Mouse (Mus musculus): ENCODE data around the gene Polr3c. TPM values are rescaled to one million over a fixed set of nuclear protein-coding genes. Genes with fewer than 3 reads are reported as not detected.
"Not testable (repeated sequence)": the region's sequence is repeated elsewhere in the genome, so short reads cannot be mapped to it uniquely, and the experiment has no call there.

The Polr3c gene
- total RNA-seq (2015; ENCODE audit: low replicate concordance), result 16.2 and 34.8 TPM in 2 replicates
- total RNA-seq (2017; ENCODE audit: low replicate concordance), result 21.6 and 27.7 TPM in 2 replicates

DNA sequence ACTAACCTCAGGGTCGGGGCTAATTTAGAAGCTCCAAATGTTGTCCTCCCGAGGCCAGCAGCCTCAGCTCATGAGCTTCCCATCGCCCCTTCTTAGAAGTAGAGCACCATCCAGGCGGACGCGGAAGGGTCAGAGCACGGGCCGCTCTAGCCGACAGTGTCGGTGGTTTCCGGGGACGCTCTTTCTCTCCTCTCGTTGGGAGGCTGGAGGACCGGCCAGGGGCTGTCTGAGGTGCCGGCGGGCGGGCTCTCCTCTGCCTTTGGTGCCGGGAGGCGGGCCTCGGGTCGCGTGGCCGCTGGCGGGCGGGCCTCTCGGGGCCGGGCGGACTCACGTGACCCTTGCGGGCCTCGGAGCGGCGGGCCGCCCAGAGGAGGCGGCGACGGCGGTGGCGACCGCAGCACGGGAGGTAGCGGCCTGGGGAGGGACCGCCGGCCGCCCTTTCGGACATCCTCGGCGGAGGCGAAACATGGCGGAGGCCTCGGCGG is at the start of gene Polr3c, which contains the start of gene Rnf115:
Gene Polr3c, minus strand, starts transcription at position 286 of the 485 bp plus-strand sequence.
Gene Rnf115, plus strand, starts transcription at position 322 of the 485 bp plus-strand sequence.
- peak; percentile 93 for ATAC-seq (replicated peaks; ENCODE audit: low FRiP score, poor library complexity, severe bottlenecking)

DNA sequence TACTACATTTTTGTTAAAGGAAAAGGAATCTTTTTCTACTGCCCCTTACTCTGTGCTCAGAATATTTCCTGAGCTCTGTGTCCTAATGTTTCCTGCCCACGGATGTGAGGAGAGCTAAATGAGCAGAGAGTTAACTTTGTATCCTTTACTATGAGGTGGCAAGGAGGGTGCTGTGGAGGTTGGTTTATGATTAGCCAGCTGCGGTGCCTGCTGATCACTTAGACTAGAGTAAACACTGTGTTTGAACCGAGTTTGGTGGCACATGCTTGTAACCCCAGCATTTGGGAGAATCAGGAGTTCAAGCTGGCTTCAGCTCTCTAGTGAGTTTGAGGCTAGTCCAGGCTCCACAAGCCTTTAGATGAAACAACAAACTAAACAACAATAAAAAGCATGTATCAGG is 49.7 kb upstream of the Polr3c start:
- ATAC-seq (replicated peaks; ENCODE audit: low FRiP score, poor library complexity, severe bottlenecking), result no peak

DNA sequence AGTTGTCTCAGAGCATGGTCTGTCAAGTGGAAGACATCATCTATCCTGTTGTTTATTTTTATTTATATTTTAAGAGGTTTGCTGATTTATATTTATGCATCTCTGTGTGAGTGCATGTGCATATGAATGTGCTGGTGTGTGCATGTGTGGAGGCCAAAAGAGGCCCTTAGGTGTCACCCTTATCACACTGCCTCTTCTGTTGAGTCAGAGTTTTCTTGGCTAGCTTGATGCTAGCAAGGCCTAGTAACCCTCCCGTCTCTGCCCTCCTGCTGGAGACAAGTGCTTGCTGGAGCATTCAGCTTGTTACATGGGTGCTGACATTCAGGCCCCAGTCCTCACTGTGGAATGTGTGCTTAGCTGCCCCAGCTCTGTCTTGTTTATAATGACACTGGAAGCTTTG is 45.5 kb upstream of the Polr3c start:
- ATAC-seq (replicated peaks; ENCODE audit: low FRiP score, poor library complexity, severe bottlenecking), result no peak

DNA sequence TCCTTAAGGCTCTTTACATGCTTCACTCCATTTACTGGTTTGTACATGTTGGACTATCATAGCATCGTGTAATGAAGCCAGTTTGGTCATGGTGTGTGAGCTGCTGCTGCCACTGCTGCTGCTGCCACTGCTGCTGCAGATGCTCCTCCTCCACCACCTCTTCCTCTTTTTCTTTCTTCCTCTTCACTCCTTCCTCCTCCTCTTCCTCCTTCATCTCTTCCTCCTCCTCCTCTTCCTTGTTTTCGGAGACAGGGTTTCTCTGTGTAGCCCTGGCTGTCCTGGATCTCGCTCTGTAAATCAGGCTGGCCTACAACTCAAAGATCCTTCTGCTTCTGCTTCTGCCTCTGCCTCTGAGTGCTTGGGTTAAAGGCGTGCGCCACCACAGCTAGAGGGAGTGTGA is 42.5 kb upstream of the Polr3c start:
- ATAC-seq (replicated peaks; ENCODE audit: low FRiP score, poor library complexity, severe bottlenecking), result no peak

DNA sequence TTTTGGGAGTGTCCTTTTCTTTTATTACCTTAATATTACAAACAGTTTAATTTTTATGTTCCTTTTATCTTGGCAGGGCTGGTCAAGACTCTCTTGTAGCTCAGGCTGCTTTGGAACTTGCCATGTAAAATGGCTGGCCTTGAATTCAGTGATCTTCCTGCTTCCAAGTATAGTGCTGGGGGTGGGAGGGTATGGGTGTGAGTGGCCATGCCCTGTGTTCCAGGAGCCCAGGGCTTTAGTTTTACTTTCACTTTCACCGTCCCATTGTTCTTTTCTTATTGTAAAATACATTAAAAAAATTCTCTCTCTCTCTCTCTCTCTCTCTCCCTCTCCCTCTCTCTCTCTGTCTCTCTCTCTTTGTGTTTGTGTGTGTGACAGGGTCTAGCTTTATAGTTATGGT is 37.1 kb upstream of the Polr3c start:
- ATAC-seq (replicated peaks; ENCODE audit: low FRiP score, poor library complexity, severe bottlenecking), result no peak

DNA sequence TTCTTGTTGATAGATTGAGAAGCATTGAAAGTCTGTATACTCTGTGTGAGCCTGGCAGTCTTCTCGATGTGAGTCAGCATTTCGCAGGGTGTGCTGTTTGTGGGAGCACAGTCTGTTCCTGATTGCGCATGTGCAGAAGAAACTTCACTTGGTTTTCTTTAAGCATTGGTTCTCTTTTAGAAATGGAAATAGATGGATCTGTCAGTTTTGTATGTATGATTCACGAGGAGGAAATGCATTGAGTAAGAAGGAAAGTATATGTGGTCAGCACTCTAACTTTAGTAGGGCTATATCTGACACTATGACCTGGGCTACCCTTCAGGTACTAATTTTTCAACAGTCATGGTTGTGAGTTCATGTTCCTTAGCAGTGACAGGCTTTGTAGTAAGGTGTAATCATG is 32.3 kb upstream of the Polr3c start:
- ATAC-seq (replicated peaks; ENCODE audit: low FRiP score, poor library complexity, severe bottlenecking), result 0 out of 2 replicates have a peak, but pooled peaks have one; percentile 49

DNA sequence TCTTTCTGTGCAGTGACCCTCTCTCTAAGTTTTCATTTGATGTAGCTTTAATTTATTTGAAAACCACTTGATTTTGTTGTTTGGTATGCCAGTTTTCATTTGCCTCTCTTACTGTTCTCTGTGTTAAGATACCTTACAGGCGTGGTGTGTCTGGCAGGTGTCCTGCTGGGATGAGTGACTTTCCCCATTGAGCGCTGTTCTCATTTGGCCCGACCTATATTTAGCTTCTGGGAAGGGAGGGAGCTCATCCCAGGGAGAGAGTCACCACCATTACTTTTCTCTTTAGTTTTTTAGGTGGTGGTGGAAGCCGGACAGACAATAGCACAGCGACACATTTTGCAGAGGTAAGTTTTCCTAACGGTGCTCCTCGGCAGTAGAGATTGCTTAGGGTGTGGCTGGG is 30.3 kb upstream of the Polr3c start:
- ATAC-seq (replicated peaks; ENCODE audit: low FRiP score, poor library complexity, severe bottlenecking), result no peak

DNA sequence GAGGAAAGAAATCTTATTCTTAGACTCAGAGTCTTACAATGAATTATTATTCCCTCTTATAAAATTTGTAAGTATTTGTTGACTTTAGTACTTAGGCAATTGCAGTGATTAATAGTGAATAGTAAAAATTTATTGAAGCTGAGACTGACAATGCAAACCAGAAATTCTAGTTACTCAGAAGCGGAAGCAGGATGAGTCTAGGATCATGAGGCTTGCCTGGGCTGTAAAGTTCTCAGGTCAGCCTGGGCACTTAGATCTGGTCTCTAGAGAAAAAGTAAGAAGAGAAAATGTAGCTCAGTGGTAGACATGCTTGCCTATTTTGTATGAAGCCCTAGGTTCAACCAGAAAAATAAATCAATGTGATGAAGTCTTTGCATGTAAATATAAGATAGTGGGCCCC is 28.5 kb upstream of the Polr3c start:
- no peak for ATAC-seq (replicated peaks; ENCODE audit: low FRiP score, poor library complexity, severe bottlenecking)

DNA sequence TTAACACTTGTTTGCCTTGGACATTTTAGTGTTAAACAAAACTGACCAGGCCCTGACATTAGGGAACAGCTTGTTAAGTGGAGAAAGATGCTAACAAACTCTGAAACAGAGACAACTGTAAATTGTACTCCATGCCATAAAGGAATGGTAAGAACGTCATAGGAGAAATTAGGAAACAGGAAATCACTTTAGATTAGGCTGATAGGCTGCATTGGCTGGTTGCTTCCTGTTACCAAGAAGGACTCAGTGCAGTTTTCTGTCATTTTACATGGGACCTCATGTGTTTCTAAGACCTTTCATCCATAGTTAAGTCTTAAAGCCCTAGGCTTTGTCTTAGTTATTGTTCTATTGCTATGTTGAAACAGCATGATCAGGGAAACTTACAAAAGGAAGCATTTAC is 19.4 kb upstream of the Polr3c start:
- no peak for ATAC-seq (replicated peaks; ENCODE audit: low FRiP score, poor library complexity, severe bottlenecking)

DNA sequence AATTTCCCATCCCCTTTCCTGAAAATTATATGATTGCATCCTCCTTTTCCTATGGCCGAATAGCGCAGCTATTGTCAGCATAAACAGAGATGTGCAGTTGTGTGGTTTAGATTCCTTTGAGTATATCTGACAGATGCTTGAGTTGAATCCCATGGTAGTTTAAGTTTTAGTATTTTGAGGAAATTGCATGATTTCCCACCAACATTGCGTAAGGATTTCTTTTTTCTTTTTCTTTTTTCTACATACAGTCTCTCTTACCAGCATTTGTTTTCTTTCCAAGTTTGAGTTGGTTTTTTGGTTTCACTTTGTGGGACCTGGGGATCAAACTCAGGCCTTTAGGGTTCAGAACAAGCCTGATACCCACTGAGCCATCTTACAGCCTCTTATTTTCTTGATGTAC is 16.9 kb upstream of the Polr3c start:
- ATAC-seq (replicated peaks; ENCODE audit: low FRiP score, poor library complexity, severe bottlenecking), result no peak

DNA sequence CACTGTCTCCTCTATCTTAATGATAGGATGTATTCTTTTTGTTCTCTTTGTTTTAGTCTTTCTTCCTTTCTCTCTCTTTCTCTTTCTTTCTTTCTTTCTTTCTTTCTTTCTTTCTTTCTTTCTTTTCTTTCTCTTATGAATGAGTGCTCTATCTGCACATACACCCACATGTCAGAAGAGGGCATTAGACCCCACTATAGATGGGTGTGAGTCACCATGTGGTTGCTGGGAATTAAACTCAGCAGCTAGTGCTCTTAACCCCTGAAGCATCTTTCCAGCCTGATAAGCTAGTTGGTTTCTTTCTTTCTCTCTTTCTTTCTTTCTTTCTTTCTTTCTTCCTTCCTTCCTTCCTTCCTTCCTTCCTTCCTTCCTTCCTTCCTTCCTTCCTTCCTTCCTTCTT is 12.9 kb upstream of the Polr3c start:
- ATAC-seq (replicated peaks; ENCODE audit: low FRiP score, poor library complexity, severe bottlenecking), result not testable (repeated sequence)

DNA sequence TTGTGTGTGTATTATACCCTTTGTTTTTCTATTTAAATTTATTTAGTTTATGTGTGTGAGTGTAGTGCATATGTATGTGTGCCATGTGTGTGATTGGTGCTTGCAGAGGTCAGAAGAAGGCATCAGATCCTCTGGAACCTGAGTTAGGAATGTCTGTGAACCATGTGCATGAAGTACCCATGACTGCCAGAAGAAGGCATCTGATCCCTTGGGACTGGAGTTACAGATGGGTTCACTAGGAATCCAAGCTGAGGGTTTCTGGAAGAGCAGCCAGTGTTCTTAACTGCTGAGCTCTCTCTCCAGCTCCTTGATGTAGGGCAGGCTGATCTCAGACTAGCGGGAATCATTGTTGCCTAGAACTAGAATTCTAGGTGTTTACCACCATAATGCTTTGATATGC is 10.6 kb upstream of the Polr3c start:
- no peak for ATAC-seq (replicated peaks; ENCODE audit: low FRiP score, poor library complexity, severe bottlenecking)

DNA sequence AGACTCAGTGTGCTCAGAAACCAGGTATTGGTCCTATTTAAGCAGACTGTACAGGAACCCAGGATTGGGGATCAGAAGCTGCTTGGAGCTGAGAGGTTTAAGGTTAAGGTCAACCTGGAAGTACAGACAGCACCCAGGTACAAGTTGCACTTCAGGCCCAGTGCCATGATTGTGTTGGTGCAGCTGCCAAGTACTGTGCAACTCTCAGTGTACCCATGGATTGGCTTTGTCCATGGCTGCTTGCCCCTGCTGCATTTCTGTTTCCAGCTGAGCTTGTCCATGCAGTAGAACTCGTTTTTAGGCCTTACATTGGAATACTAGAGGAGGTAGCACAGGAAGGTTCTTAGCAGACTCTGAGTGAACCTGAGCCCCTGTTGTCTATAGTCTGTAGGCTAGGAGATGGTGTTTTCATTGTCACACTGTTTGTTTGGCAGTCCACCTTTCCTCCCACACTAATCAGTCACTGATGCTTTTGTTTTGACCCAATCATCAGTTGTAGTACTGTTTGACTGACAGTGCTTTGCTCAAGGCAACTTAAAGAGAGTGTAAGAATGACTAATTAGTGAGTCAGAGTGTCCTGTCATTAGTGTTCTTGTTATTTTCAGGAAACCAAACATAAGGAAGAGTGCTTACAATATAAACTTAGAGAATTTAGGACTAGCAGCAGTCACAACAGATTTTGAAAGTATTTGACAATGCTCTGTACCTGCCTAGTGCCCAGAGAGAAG is 9.7 kb upstream of the Polr3c start:
- ATAC-seq (replicated peaks; ENCODE audit: low FRiP score, poor library complexity, severe bottlenecking), result no peak

DNA sequence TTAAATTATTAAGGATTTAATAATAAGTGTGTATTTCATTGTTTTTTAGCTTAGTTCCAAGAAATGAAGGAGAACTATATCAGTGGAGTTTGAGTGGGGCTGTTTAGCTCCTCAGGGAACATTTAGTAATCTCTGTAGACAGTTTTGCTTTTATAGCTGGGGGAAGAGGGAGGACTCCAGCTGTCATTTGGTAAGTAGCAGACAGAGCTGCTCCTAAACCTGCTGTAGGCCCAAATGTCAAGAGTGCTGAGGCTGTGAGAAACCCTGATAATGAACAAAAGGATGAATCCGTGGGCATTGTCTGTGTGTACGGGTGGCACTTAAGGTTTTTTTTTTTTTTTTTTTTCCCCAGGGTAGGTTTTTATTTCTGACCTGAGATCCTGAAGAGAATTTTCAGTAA is 7.8 kb upstream of the Polr3c start:
- ATAC-seq (replicated peaks; ENCODE audit: low FRiP score, poor library complexity, severe bottlenecking), result no peak

DNA sequence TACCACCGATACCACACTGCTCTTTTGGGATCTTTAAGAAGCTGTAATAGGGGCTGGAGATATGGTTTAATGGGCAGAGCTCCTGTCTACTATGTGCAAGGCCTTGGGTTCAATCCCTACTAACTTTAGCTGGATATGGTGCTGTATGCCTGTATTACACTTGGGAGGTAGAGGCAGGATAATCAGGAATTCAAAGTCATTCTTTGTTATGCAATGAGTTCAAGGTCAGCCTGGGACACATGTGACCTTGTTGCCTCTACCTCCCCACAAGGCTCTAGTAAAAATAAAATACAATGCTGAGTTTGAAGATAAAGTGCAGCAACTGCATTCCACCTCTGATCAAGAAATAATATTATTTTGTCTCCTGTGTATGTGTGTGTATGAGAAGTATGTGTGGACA is 6.6 kb upstream of the Polr3c start:
- no peak for ATAC-seq (replicated peaks; ENCODE audit: low FRiP score, poor library complexity, severe bottlenecking)

DNA sequence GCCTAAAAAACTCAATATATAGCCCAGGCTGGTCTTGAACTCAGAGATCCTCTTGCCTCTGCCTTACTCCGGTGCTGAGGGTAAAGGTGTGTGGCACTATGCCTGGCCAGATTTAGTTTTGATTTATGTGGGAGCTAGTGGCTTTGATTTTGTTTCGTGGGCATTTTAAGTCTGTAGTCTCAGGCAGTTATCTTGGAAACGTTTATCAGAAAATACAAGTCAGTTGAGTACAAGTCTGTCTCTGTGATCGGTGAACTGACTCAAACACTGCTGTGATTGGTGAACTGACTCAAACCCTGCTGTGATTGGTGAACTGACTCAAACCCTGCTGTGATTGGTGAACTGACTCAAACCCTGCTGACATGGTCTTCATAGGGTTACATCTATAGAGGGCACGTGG is 3.4 kb upstream of the Polr3c start:
- no peak for ATAC-seq (replicated peaks; ENCODE audit: low FRiP score, poor library complexity, severe bottlenecking)

DNA sequence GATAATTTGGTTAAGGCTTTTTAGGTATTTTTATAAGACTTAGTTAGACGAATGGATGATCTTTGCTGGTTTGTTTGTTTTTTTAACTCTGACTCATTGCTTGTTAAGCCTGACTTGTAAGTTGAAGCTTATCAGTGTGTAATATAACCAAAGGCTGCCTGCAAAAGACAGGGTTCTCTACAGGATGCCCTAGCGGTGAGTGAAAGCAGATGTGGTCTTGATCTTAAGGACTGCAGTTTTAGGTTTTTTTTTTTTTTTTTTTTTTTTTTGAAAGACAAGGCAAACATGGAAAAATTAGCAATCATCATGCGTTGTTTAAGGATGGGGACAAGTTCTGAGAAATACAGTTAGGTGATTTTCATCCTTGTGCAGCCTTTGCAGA is 2.0 kb upstream of the Polr3c start:
- ATAC-seq (replicated peaks; ENCODE audit: low FRiP score, poor library complexity, severe bottlenecking), result 0 out of 2 replicates have a peak, but pooled peaks have one; percentile 25

DNA sequence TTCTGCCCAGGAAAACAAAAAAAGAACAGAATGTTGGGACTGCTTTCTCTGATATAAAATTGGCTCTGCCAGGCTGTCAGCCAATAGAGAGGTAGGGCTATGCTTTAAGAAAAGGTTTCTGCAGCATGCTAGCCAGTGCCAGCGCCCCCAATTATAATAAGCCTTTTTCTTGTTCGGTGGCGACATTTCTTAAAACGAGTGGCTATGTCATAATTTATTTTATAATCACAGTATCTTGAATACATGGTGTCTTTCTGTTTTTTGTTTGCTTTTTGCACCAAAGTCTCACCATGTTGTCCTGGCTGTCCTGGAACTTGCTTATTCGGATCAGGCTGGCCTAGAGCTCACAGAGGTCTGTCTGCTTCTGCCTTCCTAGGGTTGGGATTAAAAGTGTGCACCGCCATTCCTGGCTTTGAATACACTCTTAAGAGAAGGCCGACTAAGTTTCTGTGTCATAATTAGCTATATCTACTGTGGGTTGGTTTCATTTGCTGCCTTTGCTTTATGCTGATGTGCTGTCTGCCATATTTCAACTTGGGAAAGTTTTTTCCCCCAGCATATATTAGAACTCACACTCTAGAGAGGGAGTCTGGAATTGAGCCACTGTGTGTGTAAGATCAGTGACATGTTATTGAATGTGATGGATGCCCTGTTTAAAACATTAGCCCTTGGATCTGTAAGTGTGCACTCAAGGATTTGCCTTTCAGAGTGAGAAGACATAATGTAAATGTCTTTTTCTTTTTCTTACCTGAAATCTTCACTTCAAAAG is 1.4 kb upstream of the Polr3c start:
- ATAC-seq (replicated peaks; ENCODE audit: low FRiP score, poor library complexity, severe bottlenecking), result no peak

DNA sequence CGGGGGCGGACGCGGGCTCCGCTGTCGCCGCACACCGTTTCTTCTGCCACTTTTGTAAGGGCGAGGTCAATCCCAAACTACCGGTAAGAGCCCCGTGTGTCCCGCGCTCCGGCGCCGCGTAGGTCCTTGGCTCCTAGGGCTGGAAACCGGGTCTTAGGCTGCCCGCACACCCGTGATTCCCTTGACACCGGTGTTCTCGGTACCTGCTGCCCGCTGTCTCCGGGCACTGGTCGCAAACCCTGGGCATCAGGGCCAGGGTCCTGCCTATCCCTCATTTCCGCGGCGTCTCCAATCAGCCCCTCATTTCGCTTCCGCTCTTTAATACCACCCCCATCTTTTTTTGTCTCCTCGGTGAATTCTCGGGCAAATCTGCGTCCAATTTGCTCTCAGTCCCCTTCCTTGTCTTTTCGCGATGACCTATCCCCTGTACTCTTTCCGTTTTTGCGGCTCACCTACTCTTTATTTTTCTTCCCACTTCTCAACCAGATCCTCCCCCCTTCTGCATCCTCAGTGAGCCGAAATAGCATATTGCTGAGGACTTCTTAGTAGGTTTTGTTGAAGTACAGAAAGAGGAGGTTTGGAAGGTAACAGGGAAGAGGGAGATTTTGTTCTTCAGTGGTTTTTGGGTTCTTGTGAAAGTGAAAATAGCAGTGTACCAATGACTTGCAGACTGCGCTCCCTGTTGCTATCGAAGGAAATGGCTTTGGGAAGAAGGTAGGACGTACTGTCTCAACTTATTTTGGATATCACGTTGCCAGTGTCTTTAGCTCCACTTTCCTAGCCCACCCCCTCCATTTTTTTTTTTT is 603 bp upstream of the Polr3c start:
- 0 out of 2 replicates have a peak, but pooled peaks have one; percentile 17 for ATAC-seq (replicated peaks; ENCODE audit: low FRiP score, poor library complexity, severe bottlenecking)

DNA sequence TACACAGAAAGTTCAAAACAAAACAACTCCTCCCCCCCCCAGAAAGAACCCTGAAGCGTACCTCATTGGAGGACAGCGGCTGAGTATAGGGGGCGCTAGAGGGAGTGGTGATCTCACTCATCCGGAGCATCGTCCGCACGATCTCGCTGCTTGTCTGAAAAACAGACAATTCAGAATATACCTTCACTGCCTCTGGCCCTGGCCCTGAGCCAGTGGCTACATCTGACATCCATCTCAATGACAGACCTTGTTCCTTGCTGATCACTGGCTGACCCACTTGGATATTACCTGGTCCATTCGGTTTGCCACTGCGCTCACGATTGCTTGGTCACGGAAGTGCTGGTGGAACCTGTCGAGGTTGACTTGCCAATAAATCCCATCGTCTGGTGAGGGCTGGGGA is 8.3 kb downstream of the Polr3c start:
- no peak for ATAC-seq (replicated peaks; ENCODE audit: low FRiP score, poor library complexity, severe bottlenecking)

Measured in erythroid progenitor cell, adult 5-6 weeks (primary cell).